Comparison of ENCODE assay signal across 9 mouse cellular contexts in genomic region chr11:88719601-88720000, GRCm38 (mm10). TPM values are rescaled to one million over a fixed set of nuclear protein-coding genes. Genes with fewer than 3 reads are reported as not detected.
DNase-seq lines count a peak whose midpoint lies in the region; ATAC-seq and TF ChIP-seq lines count a peak whose summit lies in the region.
"Had no signal": no experiment of that assay in that cellular context is flagged by ENCODE, and none has a peak within 500 bp of the region (broad histone marks: within the 10 kb centered on the region; RNA-seq: fewer than 3 reads in every experiment).

No protein-coding gene starts in this region.

- H3K4me2 ChIP-seq in neural tube, embryonic 11.5 days (ENCODE audit: low read depth): peak overlapping the region; percentile 95
- peak overlapping the region; percentile 90 for H3K4me2 ChIP-seq in limb, embryonic 13.5 days (replicated peaks)
- H3K4me2 ChIP-seq in neural tube, embryonic 14.5 days (ENCODE audit: low read depth, low read length): peak overlapping the region; percentile 57; the same call in 1 of the 2 replicates

- intact Hi-C loops in gastrocnemius, adult 2 months (cut with DNase I): loop anchor here (2.0 to 5.0 kb wide), 2 partner anchors 92 to 167 kb away; no protein-coding TSS in a partner anchor

- no peak for ATAC-seq in neural tube, embryonic 11.5 days (ENCODE audit: insufficient read depth, low FRiP score, low TSS enrichment)
- no peak for ATAC-seq in limb, embryonic 13.5 days (ENCODE audit: low FRiP score, low read depth)
- no peak for ATAC-seq in neural tube, embryonic 14.5 days (ENCODE audit: low read depth)

- H3K9me3 ChIP-seq in neural tube, embryonic 11.5 days (ENCODE audit: control insufficient read depth, low read length): no peaks in the 10 kb centered on the region
- H3K9me3 ChIP-seq in limb, embryonic 13.5 days: no peaks in the 10 kb centered on the region
- no peaks in the 10 kb centered on the region for H3K9me3 ChIP-seq in neural tube, embryonic 14.5 days (ENCODE audit: control insufficient read depth, low read length)

- H3K36me3 ChIP-seq in neural tube, embryonic 11.5 days (ENCODE audit: control insufficient read depth, insufficient read depth, low read length): no peaks in the 10 kb centered on the region
- H3K36me3 ChIP-seq in limb, embryonic 13.5 days: no peaks in the 10 kb centered on the region
- H3K36me3 ChIP-seq in neural tube, embryonic 14.5 days (ENCODE audit: control insufficient read depth, insufficient read depth, low read length): no peaks in the 10 kb centered on the region

- H3K27me3 ChIP-seq in neural tube, embryonic 11.5 days (ENCODE audit: control insufficient read depth, insufficient read depth, low read length): no peaks in the 10 kb centered on the region
- peaks cover 5% of the 10 kb centered on the region; the same call in 1 of the 2 replicates for H3K27me3 ChIP-seq in limb, embryonic 13.5 days
- H3K27me3 ChIP-seq in neural tube, embryonic 14.5 days (ENCODE audit: control insufficient read depth, insufficient read depth, low read length): no peaks in the 10 kb centered on the region

- H3K4me3 ChIP-seq in gastrocnemius, adult 2 months: no peak overlapping the region
- peak overlapping the region; percentile 98; the same call in 1 of the 2 replicates for H3K4me3 ChIP-seq in neural tube, embryonic 11.5 days (ENCODE audit: low read depth, low read length)
- H3K4me3 ChIP-seq in limb, embryonic 13.5 days: peak overlapping the region; percentile 91; the same call in 1 of the 2 replicates
- H3K4me3 ChIP-seq in neural tube, embryonic 14.5 days (ENCODE audit: low read depth, low read length): peak overlapping the region; percentile 85; the same call in 1 of the 2 replicates

- no peak overlapping the region for H3K9ac ChIP-seq in neural tube, embryonic 11.5 days (ENCODE audit: low read length)
- no peak overlapping the region for H3K9ac ChIP-seq in limb, embryonic 13.5 days
- H3K9ac ChIP-seq in neural tube, embryonic 14.5 days (replicated peaks; ENCODE audit: low read depth, low read length): no peak overlapping the region

- peaks cover 26% of the 10 kb centered on the region for H3K4me1 ChIP-seq in neural tube, embryonic 11.5 days (ENCODE audit: control insufficient read depth, insufficient read depth, low read length)
- peaks cover 35% of the 10 kb centered on the region for H3K4me1 ChIP-seq in limb, embryonic 13.5 days
- peaks cover 11% of the 10 kb centered on the region; the same call in 1 of the 2 replicates for H3K4me1 ChIP-seq in neural tube, embryonic 14.5 days (ENCODE audit: control insufficient read depth, insufficient read depth, low read length)

- TF ChIP-seq CTCF in gastrocnemius, adult 2 months (IDR thresholded peaks at IDR 0.05): no peak

- 62% methylated on average over 3 of the region's 3 CpGs for WGBS in neural tube, embryonic 11.5 days
- WGBS in limb, embryonic 13.5 days: 54% methylated on average over 3 of the region's 3 CpGs
- WGBS in neural tube, embryonic 14.5 days: 37% methylated on average over 3 of the region's 3 CpGs

- DNase-seq in gastrocnemius, adult 2 months: no peak
- no peak for DNase-seq in gastrocnemius, adult 18-20 months (ENCODE audit: low spot score)
- DNase-seq in neural tube, embryonic 11.5 days (ENCODE audit: low spot score): no peak
- no peak for DNase-seq in neural tube, embryonic 10.5 days (ENCODE audit: extremely low spot score, low spot score)
- no peak for DNase-seq in right cerebral cortex, adult 2 months (ENCODE audit: low spot score in 2 of 2)
- no peak for DNase-seq in thymus, postnatal 10 days (ENCODE audit: low spot score in 2 of 2)
- DNase-seq: kidney, postnatal 25 days had no signal

- peak overlapping the region; percentile 100 for H3K27ac ChIP-seq in gastrocnemius, adult 2 months
- 0 out of 2 replicates have a peak overlapping the region, but pooled peaks have one; percentile 20 for H3K27ac ChIP-seq in neural tube, embryonic 11.5 days (ENCODE audit: low read depth, low read length)
- no peak overlapping the region for H3K27ac ChIP-seq in limb, embryonic 13.5 days
- H3K27ac ChIP-seq in neural tube, embryonic 14.5 days (ENCODE audit: low read depth, low read length): no peak overlapping the region

RNA-seq across cellular contexts. Expression of gene Msi2, which starts 1.3 kb away (rescaled TPM):
- total RNA-seq in gastrocnemius, adult 2 months (2021): 100 to 1,000 TPM; 169 to 193 TPM
- 100 to 1,000 TPM; 179 to 180 TPM for total RNA-seq in gastrocnemius, adult 18-20 months (2021)
- 19.7 and 20.6 TPM in 2 replicates for polyA plus RNA-seq in neural tube, embryonic 11.5 days (2014; fragmentation: Nextera tagmentation; extraction: Ambion mirVana)
- 21.1 and 21.3 TPM in 2 replicates for polyA plus RNA-seq in limb, embryonic 13.5 days (2015; fragmentation: Nextera tagmentation; extraction: Ambion mirVana)
- polyA plus RNA-seq in neural tube, embryonic 14.5 days (2014; fragmentation: Nextera tagmentation; extraction: Ambion mirVana): 20.0 and 25.6 TPM in 2 replicates

Comparison
In these comparisons a context has a peak if more than half of its experiments do, and no peak if none do; other contexts are left out.
1. H3K27ac ChIP-seq: peak in gastrocnemius, adult 2 months (single experiment) and neural tube, embryonic 11.5 days (single experiment); none in limb, embryonic 13.5 days (single experiment) and neural tube, embryonic 14.5 days (single experiment).
2. Peak in every context shown above with its lines, with median percentiles within 50 percentile points of each other: H3K4me2 ChIP-seq.